Mouse (Mus musculus) forebrain, embryonic 16.5 days (tissue): Measurements from ENCODE around the gene Mup8. TPM values are rescaled to one million over a fixed set of nuclear protein-coding genes. Genes with fewer than 3 reads are reported as not detected.
"Not testable (repeated sequence)": the region's sequence is repeated elsewhere in the genome, so short reads cannot be mapped to it uniquely, and the experiment has no call there.

Source experiments
- ATAC-seq: fragments of 200-750 bp; cut with Nextera tagmentation; 2 replicates; pipeline ENCODE4 v1.8.0; 2017; ENCODE audit warnings: mild to moderate bottlenecking, moderate library complexity
- H3K27ac ChIP-seq: fragments of 300-500 bp; sonication (generic); 2 replicates; pipeline ENCODE4 v1.5.1; 2014; ENCODE audit warnings: low read length, control low read depth
- H3K27me3 ChIP-seq: fragments of 300-500 bp; sonication (generic); replicated peaks from 2 replicates; pipeline ENCODE4 v1.6.1; 2014; ENCODE audit warnings: low read length; ENCODE audit not compliant: control insufficient read depth, insufficient read depth
- H3K36me3 ChIP-seq: fragments of 300-500 bp; sonication (generic); 2 replicates; pipeline ENCODE4 v1.6.1; 2014; ENCODE audit not compliant: control insufficient read depth, insufficient read depth
- H3K4me1 ChIP-seq: fragments of 300-500 bp; sonication (generic); replicated peaks from 2 replicates; pipeline ENCODE4 v1.6.1; 2014; ENCODE audit warnings: low read length; ENCODE audit not compliant: control insufficient read depth, insufficient read depth
- H3K4me2 ChIP-seq: fragments of 300-500 bp; sonication (generic); 2 replicates; pipeline ENCODE4 v1.6.1; 2014; ENCODE audit warnings: mild to moderate bottlenecking, low read length, control low read depth
- H3K4me3 ChIP-seq: fragments of 300-500 bp; sonication (generic); replicated peaks from 2 replicates; pipeline ENCODE4 v1.5.1; 2014; ENCODE audit warnings: mild to moderate bottlenecking, low read length, control low read depth
- H3K9ac ChIP-seq: fragments of 300-500 bp; sonication (generic); replicated peaks from 2 replicates; pipeline ENCODE4 v1.6.1; 2014; ENCODE audit warnings: low read depth, low read length, control low read depth
- H3K9me3 ChIP-seq: fragments of 300-500 bp; sonication (generic); 2 replicates; pipeline ENCODE4 v1.6.1; 2016; ENCODE audit warnings: low read length; ENCODE audit not compliant: control insufficient read depth
- WGBS: fragments of 180-500 bp; shearing (Covaris S2); extraction: QIAGEN DNeasy Blood & Tissue Kit; methylation state at CpG from one replicate; pipeline ENCODE4 v1.1.7; 2014; 5-methylcytosine and 5-hydroxymethylcytosine counted together
- polyA plus RNA-seq: library from polyadenylated mRNA; unstranded; fragments of >200 nt; fragmentation: Nextera tagmentation; extraction: Ambion mirVana; gene quantifications from 2 replicates; pipeline ENCODE4 v1.2.1, GENCODE M21; 2015

The Mup8 gene
- polyA plus RNA-seq, result not detected in 2 replicates

GRCm38 (mm10) chr4:60222499-60222898 is at the start of gene Mup8:
Gene Mup8, minus strand, starts transcription at chr4:60222599.
- not testable (repeated sequence) for H3K4me3 ChIP-seq, H3K4me1 ChIP-seq, H3K27ac ChIP-seq, H3K27me3 ChIP-seq, H3K9ac ChIP-seq, H3K9me3 ChIP-seq, H3K4me2 ChIP-seq, H3K36me3 ChIP-seq, ATAC-seq
- WGBS, result 81% methylated on average over 2 of the region's 3 CpGs

- not testable (repeated sequence) for H3K4me1 ChIP-seq, H3K36me3 ChIP-seq, ATAC-seq, H3K9ac ChIP-seq, H3K4me3 ChIP-seq, H3K27me3 ChIP-seq, H3K9me3 ChIP-seq, H3K4me2 ChIP-seq, H3K27ac ChIP-seq
- 80% methylated on average over 11 of the region's 11 CpGs for WGBS
These were observed 43.8 kb upstream of the Mup8 start for GRCm38 (mm10) chr4:60265977-60266770.

GRCm38 (mm10) chr4:60262706-60263105 is 40.3 kb upstream of the Mup8 start:
- H3K36me3 ChIP-seq, H3K27me3 ChIP-seq, H3K4me3 ChIP-seq, H3K4me1 ChIP-seq, H3K9me3 ChIP-seq, H3K4me2 ChIP-seq, H3K9ac ChIP-seq, ATAC-seq, H3K27ac ChIP-seq: not testable (repeated sequence)
- 100% methylated on average over 3 of the region's 4 CpGs for WGBS

Other genes starting within 250 kb of the Mup8 start
- not detected in 2 replicates for gene Mup7, start 152.1 kb downstream of the Mup8 start, polyA plus RNA-seq
- gene Mup2, start 68.3 kb downstream of the Mup8 start, polyA plus RNA-seq, result not detected in 2 replicates
- gene Mup9, start 199.4 kb upstream of the Mup8 start, polyA plus RNA-seq, result not detected in 2 replicates